Mouse (Mus musculus) urinary bladder, postnatal 25 days (tissue): Measurements from ENCODE around the gene Klhl29.

Experiments used
- DNase-seq: peaks from one replicate; pipeline ENCODE4 v3.0.0; 2022; ENCODE audit warnings: low spot score

Klhl29 gene

GRCm38 (mm10) chr12:5222439-5223202 lies 152.9 kb downstream of the Klhl29 start:
- DNase-seq: no peak

- DNase-seq: no peak
Measured at GRCm38 (mm10) chr12:5219913-5220575, 155.4 kb downstream of the Klhl29 start.

GRCm38 (mm10) chr12:5215836-5216747 lies 159.4 kb downstream of the Klhl29 start:
- no peak for DNase-seq

- no peak for DNase-seq
Measured at GRCm38 (mm10) chr12:5214266-5214665, 161.2 kb downstream of the Klhl29 start.

- DNase-seq: peak; percentile 72
Measured at GRCm38 (mm10) chr12:5213339-5214104, 162.0 kb downstream of the Klhl29 start.

GRCm38 (mm10) chr12:5211884-5212283 lies 163.6 kb downstream of the Klhl29 start:
- no peak for DNase-seq

GRCm38 (mm10) chr12:5210786-5211185 lies 164.7 kb downstream of the Klhl29 start:
- DNase-seq: no peak

GRCm38 (mm10) chr12:5207941-5208905 lies 167.3 kb downstream of the Klhl29 start:
- no peak for DNase-seq

GRCm38 (mm10) chr12:5207172-5207571 lies 168.3 kb downstream of the Klhl29 start:
- no peak for DNase-seq

- no peak for DNase-seq
Measured at GRCm38 (mm10) chr12:5204071-5204840, 171.2 kb downstream of the Klhl29 start.

- no peak for DNase-seq
Measured at GRCm38 (mm10) chr12:5203385-5203784, 172.1 kb downstream of the Klhl29 start.

- no peak for DNase-seq
Measured at GRCm38 (mm10) chr12:5198254-5198653, 177.2 kb downstream of the Klhl29 start.

- no peak for DNase-seq
Measured at GRCm38 (mm10) chr12:5194176-5194575, 181.3 kb downstream of the Klhl29 start.

- DNase-seq: no peak
Measured at GRCm38 (mm10) chr12:5192380-5192718, 183.1 kb downstream of the Klhl29 start.

- DNase-seq: peak; percentile 54
Measured at GRCm38 (mm10) chr12:5191628-5192379, 183.7 kb downstream of the Klhl29 start.

GRCm38 (mm10) chr12:5191206-5191605 lies 184.3 kb downstream of the Klhl29 start:
- no peak for DNase-seq

- DNase-seq: no peak
Measured at GRCm38 (mm10) chr12:5189446-5190150, 185.9 kb downstream of the Klhl29 start.

GRCm38 (mm10) chr12:5188899-5189298 lies 186.6 kb downstream of the Klhl29 start:
- DNase-seq: no peak
